Mouse (Mus musculus): ENCODE data around the gene Mroh8.
"Not testable (repeated sequence)": the region's sequence is repeated elsewhere in the genome, so short reads cannot be mapped to it uniquely, and the experiment has no call there.

Gene Mroh8

DNA sequence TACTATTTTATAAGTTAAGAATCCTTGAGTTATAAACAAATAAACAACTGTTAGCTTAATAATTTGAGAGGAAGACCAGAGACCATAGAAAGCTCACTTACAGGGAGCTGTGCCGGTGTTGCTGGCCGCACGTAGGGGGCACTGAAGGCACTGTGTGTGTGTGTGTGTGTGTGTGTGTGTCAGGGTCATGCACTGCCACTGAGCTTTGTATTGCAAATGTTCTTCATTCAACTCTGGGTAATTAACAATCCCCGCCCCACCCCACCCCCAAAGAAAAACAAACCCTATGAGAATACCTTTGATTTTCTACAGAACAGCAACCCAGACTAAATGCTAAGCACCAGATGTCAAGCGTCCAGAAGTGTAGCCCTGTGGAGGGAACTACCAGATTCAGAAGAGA is 92.8 kb downstream of the Mroh8 start:
- no peak for DNase-seq

DNA sequence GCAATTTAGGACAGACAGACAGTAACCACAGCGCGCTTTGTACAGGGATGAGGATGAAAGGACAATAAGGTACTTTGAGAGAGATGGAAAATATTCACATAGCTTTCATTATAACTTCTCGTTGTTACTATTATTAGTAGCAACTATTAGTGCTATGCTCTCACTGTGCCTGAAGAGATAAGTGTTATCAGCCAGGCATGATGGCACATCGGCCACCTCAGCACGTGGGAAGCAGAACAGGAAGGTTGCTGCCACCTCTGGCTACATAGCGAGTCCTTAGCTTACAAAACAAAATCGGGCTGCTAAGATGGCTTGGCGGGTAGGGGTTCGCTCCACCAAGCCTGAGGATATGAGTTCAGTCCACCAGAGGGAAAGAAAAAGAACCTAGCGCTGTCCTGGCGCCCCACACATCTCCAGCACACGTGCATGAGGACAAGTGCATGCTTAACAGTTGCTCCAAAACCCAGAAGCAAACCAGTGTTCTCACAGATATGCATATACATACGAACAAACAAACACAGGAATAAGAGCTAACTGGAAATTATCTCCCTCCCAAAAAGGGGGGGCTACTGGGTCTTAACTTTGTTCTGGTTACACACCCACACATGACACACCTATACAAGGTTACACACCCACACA is 94.2 kb downstream of the Mroh8 start:
- DNase-seq = no peak

DNA sequence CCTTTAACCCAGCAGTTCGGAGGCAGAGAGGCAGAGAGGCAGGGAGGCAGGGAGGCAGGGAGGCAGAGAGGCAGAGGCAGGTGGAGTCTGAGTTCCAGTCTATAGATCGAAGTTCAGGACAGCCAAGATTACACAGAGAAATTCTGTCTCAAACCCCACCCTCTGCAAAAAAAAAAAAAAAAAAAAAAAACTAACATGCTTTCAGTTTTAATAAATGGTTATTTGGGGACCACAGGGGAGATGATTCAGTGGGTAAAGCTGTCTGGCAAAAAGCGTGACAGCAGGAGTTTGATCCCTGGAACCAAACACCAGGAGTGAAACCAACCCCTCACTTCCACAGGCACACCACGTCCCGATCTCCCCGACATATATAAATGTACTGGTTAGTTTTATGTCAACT is 101.2 kb downstream of the Mroh8 start:
- DNase-seq = no peak

DNA sequence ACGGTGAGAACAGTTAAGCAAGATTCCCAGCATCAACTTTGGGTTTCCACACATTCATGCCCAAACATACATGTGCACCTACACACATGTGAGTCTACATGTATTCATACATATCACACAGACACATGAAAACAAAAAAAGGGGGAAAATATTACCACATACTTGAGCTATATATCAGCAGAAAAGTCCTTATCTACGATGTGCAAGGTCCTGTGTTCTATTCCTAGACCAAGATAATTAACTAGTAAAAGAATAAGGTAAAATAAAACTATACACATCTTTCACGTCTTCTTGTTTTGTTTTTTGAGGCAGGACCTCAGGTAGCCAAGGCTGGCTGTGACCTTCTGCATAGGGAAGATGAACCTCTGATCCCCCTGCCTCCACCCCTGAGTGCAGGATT is 103.1 kb downstream of the Mroh8 start:
- no peak for DNase-seq

DNA sequence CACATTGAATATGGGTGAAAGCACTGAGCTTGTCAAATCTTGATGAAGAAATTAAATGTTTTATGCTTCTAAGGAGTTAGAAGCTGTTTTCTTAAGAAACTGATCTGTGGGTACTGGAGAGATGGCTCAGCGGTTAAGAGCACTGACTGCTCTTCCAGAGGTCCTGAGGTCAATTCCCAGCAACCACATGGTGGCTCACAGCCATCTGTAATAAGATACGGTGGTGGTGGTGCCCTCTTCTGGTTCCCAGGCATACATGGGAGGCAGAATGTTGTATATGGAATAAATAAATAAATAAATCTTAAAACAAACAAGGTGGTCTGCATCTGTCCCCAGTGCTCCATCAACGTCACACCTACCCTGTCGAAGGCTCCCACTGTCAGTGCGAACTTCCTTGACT is 104.9 kb downstream of the Mroh8 start:
- peak; percentile 11 for DNase-seq

DNA sequence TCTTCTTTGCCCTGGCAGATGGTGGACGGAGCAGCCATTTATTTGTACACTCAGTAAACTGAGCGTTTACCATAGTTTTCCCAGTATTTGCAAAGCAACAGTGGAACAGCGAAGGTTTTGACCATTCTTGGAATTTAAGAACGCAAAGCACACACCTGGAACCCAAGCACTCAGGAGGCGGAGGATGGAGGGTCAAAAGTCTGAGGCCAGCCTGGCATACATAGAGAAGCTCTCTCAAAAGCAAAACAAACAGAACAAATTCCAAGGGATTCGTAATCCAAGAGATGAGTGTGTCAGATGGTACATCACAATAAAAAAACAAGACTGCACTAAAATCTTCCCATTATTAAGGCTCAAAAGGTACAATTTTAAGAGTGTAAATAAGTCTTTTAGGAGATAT is 105.8 kb downstream of the Mroh8 start:
- no peak for DNase-seq

DNA sequence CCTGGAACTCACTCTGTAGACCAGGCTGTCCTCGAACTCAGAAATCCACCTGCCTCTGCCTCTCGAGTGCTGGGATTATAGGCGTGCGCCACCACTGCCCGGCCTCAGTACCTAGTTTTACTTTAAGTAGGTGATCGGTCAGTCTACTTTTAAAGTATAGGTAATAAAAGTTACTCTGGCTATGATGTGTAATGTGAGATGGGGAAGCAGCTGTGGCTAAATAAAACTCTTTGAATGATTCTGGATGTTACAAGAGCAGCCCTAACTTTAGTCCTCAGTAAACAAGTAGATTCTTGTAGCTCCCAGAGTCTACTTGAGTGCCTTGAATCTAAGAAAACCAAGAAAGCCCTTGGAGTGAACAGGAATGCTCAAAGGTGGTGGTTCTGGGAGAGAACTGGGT is 106.4 kb downstream of the Mroh8 start:
- no peak for DNase-seq

DNA sequence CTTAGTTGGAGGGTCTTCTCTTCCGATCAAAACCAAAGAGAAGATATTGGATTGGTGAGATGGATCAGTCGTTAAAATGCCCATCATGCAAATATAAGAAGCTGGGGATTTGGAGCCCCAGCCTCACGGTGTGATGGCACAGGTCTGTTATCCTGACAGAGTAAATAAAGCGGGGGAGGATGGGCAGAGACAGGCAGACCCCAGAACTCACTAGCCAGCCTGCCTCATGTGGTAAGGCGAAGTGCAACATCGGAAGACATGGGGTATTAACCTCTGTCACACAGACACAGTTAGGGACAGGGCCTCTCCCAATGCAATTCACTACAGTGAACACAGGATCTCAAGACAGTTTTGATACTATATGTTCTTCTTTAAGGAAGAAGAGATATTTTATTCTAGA is 108.7 kb downstream of the Mroh8 start:
- no peak for DNase-seq

DNA sequence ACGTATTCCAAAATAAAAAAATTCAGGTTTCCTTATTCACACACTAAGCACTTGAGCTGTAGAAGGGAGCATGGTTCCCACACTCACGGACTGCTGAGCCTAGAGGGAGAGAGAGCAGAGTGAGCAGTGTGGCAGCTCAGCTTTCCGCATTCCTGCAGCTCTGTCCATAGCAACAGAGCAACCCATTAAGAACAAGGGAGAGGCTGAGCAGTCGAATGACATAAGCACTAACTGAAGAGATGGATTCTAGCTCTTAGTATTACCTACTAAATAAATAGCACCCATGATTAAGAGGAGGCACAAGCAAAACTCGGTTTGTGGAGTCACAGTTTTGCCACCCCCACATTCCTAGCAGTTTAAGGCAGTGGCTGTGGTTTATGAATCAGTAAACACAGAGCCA is 109.2 kb downstream of the Mroh8 start:
- peak; percentile 34 for DNase-seq

DNA sequence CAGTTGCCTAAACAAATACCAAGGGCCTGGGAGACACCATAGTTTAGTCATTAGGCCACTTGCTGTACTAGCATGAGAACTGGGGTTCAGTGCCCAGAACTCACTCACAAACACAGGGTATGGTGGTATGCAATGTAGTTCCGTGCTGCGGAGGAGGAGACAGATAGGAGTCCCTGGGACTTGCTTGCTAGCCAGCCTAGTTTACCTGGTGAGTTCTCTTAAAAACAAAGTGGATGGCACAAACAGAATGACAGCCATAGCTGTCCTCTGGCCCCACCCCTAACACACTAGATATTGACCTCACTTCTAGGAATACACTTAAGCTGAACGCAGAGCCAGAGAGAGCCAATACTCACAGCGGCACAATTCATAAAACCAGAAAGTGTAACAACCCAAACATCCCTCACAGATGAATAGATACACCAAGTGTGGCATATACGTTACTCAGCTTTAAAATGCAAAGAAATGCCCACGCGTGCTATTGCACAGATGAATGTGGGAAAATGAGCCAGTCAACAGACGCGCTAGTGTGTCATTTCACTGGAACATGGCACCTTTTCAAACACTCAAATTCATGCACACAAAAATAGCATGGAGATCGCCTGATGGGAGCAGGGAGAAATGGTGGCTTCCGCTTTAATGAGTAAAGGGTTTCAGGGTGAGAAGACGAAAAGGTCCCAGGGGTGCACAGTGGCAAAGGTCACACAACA is 112.8 kb downstream of the Mroh8 start:
- DNase-seq = no peak

DNA sequence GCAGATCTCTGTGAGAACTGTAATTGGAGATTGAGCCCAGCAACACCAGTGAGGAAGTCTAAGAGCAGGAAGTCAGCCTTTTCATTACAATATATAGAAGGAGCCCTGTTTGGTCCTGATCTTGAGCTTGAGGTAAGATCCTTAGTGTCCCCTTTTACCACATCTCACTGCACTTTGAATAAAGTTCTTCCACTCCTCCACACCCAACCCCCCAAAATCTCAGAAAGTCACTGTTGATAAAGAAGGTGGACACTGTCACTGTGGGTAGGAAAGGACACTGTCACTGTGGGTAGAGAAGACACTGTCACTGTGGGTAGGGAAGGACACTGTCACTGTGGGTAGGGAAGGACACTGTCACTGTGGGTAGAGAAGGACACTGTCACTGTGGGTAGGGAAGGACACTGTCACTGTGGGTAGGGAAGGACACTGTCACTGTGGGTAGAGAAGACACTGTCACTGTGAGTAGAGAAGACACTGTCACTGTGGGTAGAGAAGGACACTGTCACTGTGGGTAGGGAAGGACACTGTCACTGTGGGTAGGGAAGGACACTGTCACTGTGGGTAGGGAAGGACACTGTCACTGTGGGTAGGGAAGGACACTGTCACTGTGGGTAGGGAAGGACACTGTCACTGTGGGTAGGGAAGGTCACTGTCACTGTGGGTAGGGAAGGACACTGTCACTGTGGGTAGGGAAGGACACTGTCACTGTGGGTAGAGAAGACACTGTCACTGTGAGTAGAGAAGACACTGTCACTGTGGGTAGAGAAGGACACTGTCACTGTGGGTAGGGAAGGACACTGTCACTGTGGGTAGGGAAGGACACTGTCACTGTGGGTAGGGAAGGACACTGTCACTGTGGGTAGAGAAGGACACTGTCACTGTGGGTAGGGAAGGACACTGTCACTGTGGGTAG is 113.8 kb downstream of the Mroh8 start:
- not testable (repeated sequence) for DNase-seq

DNA sequence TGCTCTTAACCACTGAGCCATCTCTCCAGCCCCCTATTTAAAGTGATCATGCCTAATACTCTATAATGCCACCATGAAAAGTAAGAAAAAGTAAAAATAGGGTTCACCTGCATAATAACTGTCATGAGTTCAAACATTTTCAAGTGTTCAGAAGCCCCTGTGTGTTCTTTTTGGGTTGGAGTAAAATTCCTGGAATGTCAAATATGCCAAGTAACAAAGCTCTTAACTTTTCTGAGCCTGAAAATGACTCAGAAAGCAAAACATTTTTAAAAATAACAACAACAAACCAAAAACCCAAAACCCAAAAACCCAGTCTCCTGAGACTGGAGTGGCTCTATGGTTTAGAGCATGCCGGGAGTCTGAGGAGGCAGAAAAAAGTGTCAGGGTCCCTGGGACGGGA is 115.2 kb downstream of the Mroh8 start:
- DNase-seq = no peak
